Mouse (Mus musculus) CD4-positive, CD25-positive, alpha-beta regulatory T cell, adult 2 months (primary cell): ENCODE data around the gene Ube2o.
"Not testable (repeated sequence)": the region's sequence is repeated elsewhere in the genome, so short reads cannot be mapped to it uniquely, and the experiment has no call there.

Experiments used
- DNase-seq: peaks from one replicate; pipeline ENCODE4 v3.0.0-alpha.2; 2012; ENCODE audit warnings: low read depth, low spot score

Gene Ube2o

GRCm38 (mm10) chr11:116615735-116616437 lies 34.6 kb upstream of the Ube2o start:
- peak; percentile 67 for DNase-seq

GRCm38 (mm10) chr11:116613234-116613633 lies 32.0 kb upstream of the Ube2o start:
- no peak for DNase-seq

- DNase-seq, result no peak
These were observed 31.3 kb upstream of the Ube2o start for GRCm38 (mm10) chr11:116612554-116612953.

GRCm38 (mm10) chr11:116611883-116612282 lies 30.6 kb upstream of the Ube2o start:
- DNase-seq, result no peak

GRCm38 (mm10) chr11:116611168-116611567 lies 29.9 kb upstream of the Ube2o start:
- not testable (repeated sequence) for DNase-seq

GRCm38 (mm10) chr11:116609965-116610630 lies 28.9 kb upstream of the Ube2o start:
- DNase-seq, result no peak

GRCm38 (mm10) chr11:116607717-116608116 lies 26.5 kb upstream of the Ube2o start:
- no peak for DNase-seq

- no peak for DNase-seq
These were observed 22.9 kb upstream of the Ube2o start for GRCm38 (mm10) chr11:116604097-116604496.

GRCm38 (mm10) chr11:116603339-116603738 lies 22.1 kb upstream of the Ube2o start:
- peak; percentile 52 for DNase-seq

- no peak for DNase-seq
These were observed 20.8 kb upstream of the Ube2o start for GRCm38 (mm10) chr11:116602043-116602442.

- no peak for DNase-seq
These were observed 19.9 kb upstream of the Ube2o start for GRCm38 (mm10) chr11:116601166-116601565.

GRCm38 (mm10) chr11:116599230-116599629 lies 18.0 kb upstream of the Ube2o start:
- no peak for DNase-seq

- DNase-seq, result no peak
These were observed 16.9 kb upstream of the Ube2o start for GRCm38 (mm10) chr11:116598193-116598592.

- DNase-seq, result no peak
These were observed 15.5 kb upstream of the Ube2o start for GRCm38 (mm10) chr11:116596766-116597165.

- no peak for DNase-seq
These were observed 12.1 kb upstream of the Ube2o start for GRCm38 (mm10) chr11:116593345-116593744.

- DNase-seq, result peak; percentile 90
These were observed 11.2 kb upstream of the Ube2o start for GRCm38 (mm10) chr11:116592428-116592827.

- no peak for DNase-seq
These were observed 10.4 kb upstream of the Ube2o start for GRCm38 (mm10) chr11:116591621-116592020.

GRCm38 (mm10) chr11:116589574-116589973 lies 8.3 kb upstream of the Ube2o start:
- no peak for DNase-seq

- DNase-seq, result no peak
These were observed 7.8 kb upstream of the Ube2o start for GRCm38 (mm10) chr11:116589020-116589531.

GRCm38 (mm10) chr11:116586801-116587631 lies 5.8 kb upstream of the Ube2o start:
- peak; percentile 83 for DNase-seq

- DNase-seq, result no peak
These were observed 5.1 kb upstream of the Ube2o start, which contains the start of gene Aanat for GRCm38 (mm10) chr11:116586310-116586709. Gene Aanat (plus strand): TSS chr11:116586432.

GRCm38 (mm10) chr11:116585682-116586081 lies 4.4 kb upstream of the Ube2o start:
- DNase-seq, result no peak
